Mouse (Mus musculus): ENCODE results near the gene Rps27rt.

DNA sequence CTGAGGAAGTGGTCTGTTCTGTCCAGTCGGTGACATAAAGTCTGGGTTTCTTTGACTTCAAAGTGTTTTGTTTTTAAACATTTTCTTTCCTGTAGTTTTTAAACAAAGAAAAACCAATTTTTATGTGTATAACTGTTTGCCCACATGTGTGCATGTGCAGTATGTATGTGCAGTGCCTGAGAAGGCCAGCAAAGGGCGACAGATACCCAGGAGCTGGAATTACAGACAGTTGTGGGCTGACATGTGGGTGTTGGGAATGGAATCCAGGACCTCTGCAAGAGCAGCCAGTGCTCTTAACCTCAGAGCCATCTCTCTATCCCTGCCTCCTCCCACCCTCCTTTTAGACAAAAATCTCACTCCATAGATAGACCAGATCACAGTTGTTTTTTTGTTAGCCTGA lies 10.0 kb upstream of the Rps27rt start:
- no peak for TF ChIP-seq CTCF (IDR thresholded peaks at IDR 0.05; ENCODE audit: borderline replicate concordance, insufficient read depth, low read depth, low read length)
- no peak for TF ChIP-seq POLR2A (IDR thresholded peaks at IDR 0.05; ENCODE audit: borderline replicate concordance, insufficient read depth, low read length)
